Mouse (Mus musculus) embryo, embryonic 11 days (tissue): Measurements from ENCODE around the gene Ssbp3.
A peak's percentile ranks its signal among the peaks of the same experiment; 100 is the strongest.

ENCODE experiments used
- DNase-seq: peaks from one replicate; pipeline ENCODE4 v3.0.0-alpha.2; 2015

Ssbp3 gene

GRCm38 (mm10) chr4:106907701-106908425 lies 2.6 kb upstream of the Ssbp3 start:
- peak; percentile 69 for DNase-seq

DNA sequence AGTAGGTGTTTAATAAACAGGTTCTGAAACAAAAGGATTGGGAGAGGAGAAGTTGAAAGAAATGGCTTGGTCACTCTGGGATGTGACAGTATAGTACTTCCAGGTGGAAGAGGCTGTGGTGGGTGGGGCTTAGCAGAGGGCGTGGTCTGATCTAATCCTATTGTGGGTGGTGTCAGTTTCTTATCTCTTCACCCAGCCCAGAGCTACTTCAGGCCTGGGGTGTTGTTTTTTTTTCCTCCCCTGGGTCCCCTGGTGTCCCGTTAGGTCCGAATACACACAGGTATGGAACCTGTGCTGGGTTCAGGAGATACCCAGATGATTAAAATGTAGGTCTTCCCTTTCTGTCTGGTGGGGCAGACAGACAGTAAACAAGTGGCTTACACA lies 2.1 kb upstream of the Ssbp3 start:
- DNase-seq = peak; percentile 47

GRCm38 (mm10) chr4:106908950-106909751 lies 1.4 kb upstream of the Ssbp3 start:
- peak; percentile 71 for DNase-seq

GRCm38 (mm10) chr4:106909797-106910196 lies 704 bp upstream of the Ssbp3 start:
- DNase-seq = no peak

GRCm38 (mm10) chr4:106911246-106911801 lies 823 bp downstream of the Ssbp3 start:
- peak; percentile 97 for DNase-seq

DNA sequence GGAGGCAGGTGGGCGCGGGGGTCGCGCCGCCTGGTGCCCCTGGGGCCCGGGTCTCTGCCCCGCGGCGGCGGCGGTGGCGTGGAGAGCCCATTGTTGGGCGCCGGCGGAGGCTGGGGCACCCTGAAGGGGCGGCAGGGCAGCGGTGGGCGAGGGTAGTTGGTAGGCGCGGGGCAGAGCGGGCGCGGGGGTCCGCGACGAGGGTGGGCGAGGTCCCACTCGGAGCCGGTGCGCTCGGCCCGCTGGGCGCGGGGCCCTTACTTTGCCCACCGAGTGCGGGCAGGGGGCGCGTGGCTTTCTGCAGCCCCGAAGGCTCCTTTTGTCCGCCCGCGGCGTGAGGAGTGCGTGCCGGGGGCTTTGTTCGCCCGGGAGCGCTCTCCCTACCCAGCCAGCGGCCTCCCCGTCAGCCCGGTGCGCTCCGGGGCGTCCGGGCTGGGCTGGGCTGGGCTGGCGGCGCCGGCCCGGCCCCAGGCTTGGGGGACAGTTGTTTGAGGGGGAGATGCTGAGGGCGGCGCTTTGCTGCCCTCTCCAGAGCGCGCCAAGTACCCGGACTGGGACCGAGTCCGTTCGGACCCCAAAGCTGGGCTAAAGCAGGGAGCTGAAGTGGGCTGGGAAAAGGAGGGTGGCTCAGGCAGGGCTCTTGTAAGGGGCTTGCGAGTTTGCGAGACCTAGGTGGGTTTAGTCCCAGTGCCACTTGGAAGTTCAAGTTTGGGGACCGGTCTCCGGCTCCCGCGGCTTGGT lies 1.6 kb downstream of the Ssbp3 start:
- peak; percentile 59 for DNase-seq

DNA sequence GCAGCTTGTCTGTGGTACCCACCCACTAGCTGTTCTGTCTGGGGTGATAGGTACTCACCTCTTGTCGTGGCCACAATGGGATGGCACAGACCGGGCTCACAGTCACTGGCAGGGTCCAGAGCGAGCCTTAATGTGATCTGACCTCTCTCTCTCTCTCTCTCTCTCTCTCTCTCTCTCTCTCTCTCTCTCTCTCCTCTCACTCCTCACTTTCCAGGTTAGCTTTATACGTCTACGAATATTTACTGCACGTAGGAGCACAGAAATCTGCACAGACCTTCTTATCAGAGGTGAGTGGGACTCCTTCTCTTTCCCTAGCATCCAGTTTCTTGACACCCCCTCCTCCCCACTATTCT lies 2.2 kb downstream of the Ssbp3 start:
- no peak for DNase-seq

DNA sequence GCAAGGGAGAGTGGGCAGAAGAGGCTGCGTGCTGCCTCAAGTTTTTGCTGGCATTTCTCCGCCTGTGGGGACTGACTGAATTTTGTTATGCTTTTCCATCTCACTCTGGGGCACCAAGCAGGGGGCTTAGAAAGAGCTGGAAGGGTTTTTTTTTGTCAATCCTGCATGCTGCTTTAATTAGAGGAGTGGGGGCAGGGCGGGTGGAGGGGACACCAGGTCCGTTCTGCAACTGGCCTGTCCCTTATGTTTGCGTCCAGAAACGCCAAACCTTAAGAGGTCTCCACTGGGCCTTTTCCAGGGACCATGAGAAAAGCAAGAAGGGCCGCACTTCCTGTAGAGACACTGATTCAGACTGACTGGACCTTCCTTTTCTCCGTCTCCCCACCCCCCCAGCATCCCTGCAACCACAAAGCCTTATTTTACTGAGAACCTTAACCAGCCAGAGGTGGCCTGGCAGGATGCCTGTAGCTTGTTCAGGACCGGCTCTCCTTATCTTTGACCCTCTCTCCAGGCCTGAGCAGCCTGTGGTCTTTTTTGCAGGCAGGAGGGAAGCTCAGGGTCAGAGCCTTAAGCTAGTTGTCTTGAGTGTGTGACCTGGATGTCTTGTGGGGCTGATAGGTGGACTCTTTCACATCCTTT lies 3.0 kb downstream of the Ssbp3 start:
- DNase-seq = peak; percentile 53

DNA sequence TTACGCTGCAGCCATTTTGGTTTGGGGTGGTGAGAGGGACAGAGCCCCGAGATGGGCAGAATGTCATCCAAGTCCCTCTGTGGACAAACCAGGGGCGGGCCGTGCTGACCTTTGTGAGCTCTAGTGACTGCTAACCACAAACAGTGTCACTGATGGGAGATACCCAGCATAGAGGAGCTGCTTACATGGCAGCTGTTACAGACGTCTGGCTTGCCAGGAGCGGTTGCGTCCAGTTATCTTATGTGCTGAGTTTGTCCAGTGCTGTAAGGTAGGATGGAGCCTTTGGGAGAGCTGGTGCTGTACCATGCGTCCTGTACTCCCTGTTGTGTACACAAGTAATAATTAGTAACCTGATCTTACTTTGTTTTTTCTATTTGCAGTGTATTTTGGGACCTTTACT lies 4.8 kb downstream of the Ssbp3 start:
- no peak for DNase-seq

DNA sequence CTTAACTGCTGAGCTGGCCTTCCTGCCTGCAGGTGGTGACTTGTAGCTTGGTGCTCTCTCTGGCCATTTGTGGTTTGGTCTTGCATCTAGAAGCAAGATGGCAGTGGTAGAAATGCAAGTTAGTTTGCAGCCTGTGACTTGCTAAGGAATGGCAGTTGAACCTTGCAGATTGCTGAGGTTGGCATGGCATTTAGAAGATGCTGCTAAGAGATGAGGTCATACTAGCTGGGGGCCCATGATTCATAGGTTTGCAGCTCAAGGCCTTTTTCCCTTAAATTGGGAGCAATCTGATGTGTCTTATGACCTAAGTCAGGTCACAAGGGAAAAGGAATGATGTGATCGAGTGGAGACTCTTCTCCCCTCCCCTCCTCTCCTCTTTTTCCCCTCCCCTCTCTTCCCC lies 7.8 kb downstream of the Ssbp3 start:
- no peak for DNase-seq

- DNase-seq = no peak
Measured at GRCm38 (mm10) chr4:106920119-106920518, 9.6 kb downstream of the Ssbp3 start.

- DNase-seq = no peak
Measured at GRCm38 (mm10) chr4:106921375-106922336, 11.2 kb downstream of the Ssbp3 start.

- no peak for DNase-seq
Measured at GRCm38 (mm10) chr4:106922919-106923318, 12.4 kb downstream of the Ssbp3 start.

- no peak for DNase-seq
Measured at GRCm38 (mm10) chr4:106924175-106924574, 13.7 kb downstream of the Ssbp3 start.

GRCm38 (mm10) chr4:106924888-106925287 lies 14.4 kb downstream of the Ssbp3 start:
- DNase-seq = no peak

DNA sequence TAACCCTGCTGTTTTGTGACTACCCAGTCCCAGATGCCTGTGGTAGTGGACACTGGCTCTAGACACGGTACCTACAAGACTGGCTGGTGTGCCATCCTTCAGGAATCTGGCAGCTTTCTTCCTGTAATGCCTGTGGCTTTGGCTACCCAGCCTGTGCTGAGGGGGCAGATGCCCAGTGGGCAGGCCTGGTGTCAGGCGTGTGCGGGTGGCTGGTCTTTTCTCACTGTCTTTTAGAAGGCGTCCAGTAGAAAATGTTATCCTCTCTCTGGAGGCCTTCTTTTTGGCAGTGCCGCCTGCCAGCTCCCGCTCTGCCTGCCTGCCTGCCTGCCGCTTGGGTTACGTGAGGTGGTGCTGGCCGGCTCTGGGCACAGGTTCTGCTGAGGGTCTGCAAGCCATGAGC lies 15.9 kb downstream of the Ssbp3 start:
- DNase-seq = no peak

GRCm38 (mm10) chr4:106927034-106927433 lies 16.5 kb downstream of the Ssbp3 start:
- no peak for DNase-seq

- DNase-seq = no peak
Measured at GRCm38 (mm10) chr4:106928961-106929360, 18.5 kb downstream of the Ssbp3 start.

- no peak for DNase-seq
Measured at GRCm38 (mm10) chr4:106932583-106932982, 22.1 kb downstream of the Ssbp3 start.

DNA sequence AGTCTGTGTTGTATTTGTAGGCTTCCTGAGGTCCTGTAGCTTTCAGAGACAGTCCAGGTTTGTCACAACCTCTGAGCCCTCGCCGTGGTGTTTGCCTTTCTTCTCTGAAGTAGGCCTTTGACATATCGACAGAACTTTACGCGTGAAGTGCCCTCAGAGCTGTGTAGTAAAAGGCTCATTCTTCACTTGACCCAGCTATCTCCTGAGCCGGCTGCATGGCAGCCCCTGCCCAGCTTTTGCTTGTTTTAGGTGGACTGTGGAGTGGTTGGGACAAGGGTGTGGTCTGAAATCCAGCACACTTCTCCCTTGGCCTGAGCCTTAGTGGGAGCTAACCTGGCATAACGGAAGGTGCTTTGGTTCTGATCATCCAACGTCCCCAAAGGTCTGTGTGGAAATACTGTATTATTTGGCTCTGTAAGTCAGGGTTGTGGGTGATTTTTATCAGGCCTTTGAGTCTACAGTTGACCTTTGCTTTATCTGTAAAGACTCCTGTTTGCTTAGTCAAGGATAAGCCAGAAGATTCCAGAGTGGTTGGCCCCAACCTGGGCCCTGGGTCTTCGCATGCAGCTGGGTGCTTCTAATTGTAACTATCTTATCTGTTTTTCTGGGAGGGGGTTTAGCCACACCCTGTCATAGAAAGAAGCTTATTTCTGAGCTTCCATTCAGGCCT lies 23.4 kb downstream of the Ssbp3 start:
- DNase-seq = no peak

DNA sequence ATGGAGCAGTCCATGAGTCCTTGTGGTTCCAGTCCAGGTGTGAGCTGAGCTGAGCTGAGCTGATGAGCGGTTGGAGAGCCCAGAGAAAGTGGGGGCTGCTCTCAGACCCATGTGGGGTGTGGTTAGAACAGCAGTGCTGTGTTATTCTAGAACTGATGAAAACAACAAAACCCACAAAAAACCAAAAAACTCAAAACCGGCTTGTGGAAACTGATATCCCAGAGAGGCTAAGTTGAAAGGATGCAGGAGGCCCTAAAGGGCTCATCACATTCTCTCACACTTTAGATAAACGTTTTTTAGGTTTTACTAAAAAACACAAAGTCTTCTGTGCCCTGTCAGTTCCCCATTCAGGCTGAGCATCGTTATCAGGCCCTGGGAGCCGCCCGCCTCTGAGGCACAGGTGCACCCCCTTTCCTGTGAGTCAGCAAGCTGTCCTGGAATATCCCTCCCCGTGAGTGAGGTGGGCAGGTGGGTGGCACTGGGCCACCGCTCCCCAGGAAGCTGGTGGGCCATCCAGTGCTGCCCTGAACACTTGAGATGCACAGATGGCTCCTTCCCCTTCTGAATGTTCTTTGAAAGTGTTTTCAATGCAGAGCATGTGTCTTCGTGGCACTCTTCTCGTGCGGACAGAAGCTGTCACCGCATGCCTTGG lies 24.6 kb downstream of the Ssbp3 start:
- no peak for DNase-seq
